Mouse (Mus musculus) frontal cortex, postnatal 36 days (tissue): ENCODE measurements around the gene Zfp831.
A peak's percentile ranks its signal among the peaks of the same experiment; 100 is the strongest.

Source experiments
- DNase-seq, 2 experiments: peaks; one replicate each; pipeline ENCODE4 v3.0.0; 2022; ENCODE audit warnings: low spot score in 2 of 2

Gene Zfp831

GRCm38 (mm10) chr2:174652864-174653263 is 9.5 kb downstream of the Zfp831 start:
- no peak for DNase-seq

GRCm38 (mm10) chr2:174655341-174655740 is 12.0 kb downstream of the Zfp831 start:
- DNase-seq: no peak

GRCm38 (mm10) chr2:174658229-174658844 is 15.0 kb downstream of the Zfp831 start:
- DNase-seq: no peak

- DNase-seq: no peak
Observed at GRCm38 (mm10) chr2:174659874-174660273, 16.5 kb downstream of the Zfp831 start.

GRCm38 (mm10) chr2:174660321-174660720 is 17.0 kb downstream of the Zfp831 start:
- DNase-seq: no peak

- DNase-seq: no peak
Observed at GRCm38 (mm10) chr2:174661436-174662171, 18.3 kb downstream of the Zfp831 start.

- DNase-seq: no peak
Observed at GRCm38 (mm10) chr2:174662593-174662992, 19.3 kb downstream of the Zfp831 start.

GRCm38 (mm10) chr2:174665404-174665803 is 22.1 kb downstream of the Zfp831 start:
- DNase-seq: no peak

GRCm38 (mm10) chr2:174668806-174669205 is 25.5 kb downstream of the Zfp831 start:
- DNase-seq: no peak

- no peak for DNase-seq
Observed at GRCm38 (mm10) chr2:174672506-174673190, 29.3 kb downstream of the Zfp831 start.

- peak; percentile 88 to 90 for DNase-seq
Observed at GRCm38 (mm10) chr2:174673592-174674286, 30.4 kb downstream of the Zfp831 start.

- no peak for DNase-seq
Observed at GRCm38 (mm10) chr2:174674287-174675045, 31.1 kb downstream of the Zfp831 start.

- peak; percentile 64 to 72 for DNase-seq
Observed at GRCm38 (mm10) chr2:174675642-174676041, 32.3 kb downstream of the Zfp831 start.

GRCm38 (mm10) chr2:174701351-174701750 is 58.0 kb downstream of the Zfp831 start:
- DNase-seq: no peak

GRCm38 (mm10) chr2:174707101-174707500 is 63.8 kb downstream of the Zfp831 start:
- DNase-seq: no peak

GRCm38 (mm10) chr2:174708587-174708986 is 65.3 kb downstream of the Zfp831 start:
- no peak for DNase-seq

GRCm38 (mm10) chr2:174710185-174710584 is 66.9 kb downstream of the Zfp831 start:
- DNase-seq: no peak

GRCm38 (mm10) chr2:174712043-174712442 is 68.7 kb downstream of the Zfp831 start:
- no peak for DNase-seq

GRCm38 (mm10) chr2:174715938-174716337 is 72.6 kb downstream of the Zfp831 start:
- no peak for DNase-seq

- DNase-seq: no peak
Observed at GRCm38 (mm10) chr2:174717857-174718256, 74.5 kb downstream of the Zfp831 start.

- no peak for DNase-seq
Observed at GRCm38 (mm10) chr2:174727114-174727823, 83.9 kb downstream of the Zfp831 start.
